Mouse (Mus musculus) E14TG2a.4 (cell line): ENCODE results near the gene Macrod1.

Source experiments
- CTCF ChIP-seq: conservative IDR thresholded peaks from 2 replicates; pipeline ENCODE4 v1.5.1; 2014; ENCODE audit warnings: low read length
- NANOG ChIP-seq: IDR thresholded peaks from 2 replicates; pipeline ENCODE4 v1.6.1; 2014; ENCODE audit warnings: borderline replicate concordance, low read length, mixed read lengths

- TF ChIP-seq CTCF: no peak
- no peak for TF ChIP-seq NANOG
These were observed 56.0 kb downstream of the Macrod1 start for GRCm38 (mm10) chr19:7112628-7113027.
